Mouse (Mus musculus) CH12.LX (cell line): Measurements from ENCODE around the gene Slc31a1.

ENCODE experiments used
- BHLHE40 ChIP-seq: IDR thresholded peaks from 2 replicates; pipeline ENCODE4 v1.6.1; 2011; ENCODE audit warnings: mild to moderate bottlenecking, low read depth, low read length, improper control_type of control experiment
- CTCF ChIP-seq, 2 experiments: IDR thresholded peaks in 1 of 2; conservative IDR thresholded peaks in 1 of 2; 2 replicates each; pipeline ENCODE4 v1.5.1; 2011 to 2012; ENCODE audit warnings: low read depth in 2 of 2, low read length in 2 of 2, improper control_type of control experiment in 1 of 2, inconsistent platforms in 1 of 2, mild to moderate bottlenecking in 1 of 2, moderate library complexity in 1 of 2
- E2F4 ChIP-seq: IDR thresholded peaks from 2 replicates; pipeline ENCODE4 v1.6.1; 2011; ENCODE audit warnings: low read depth, low read length, improper control_type of control experiment; ENCODE audit not compliant: insufficient replicate concordance
- EP300 ChIP-seq: IDR thresholded peaks from 2 replicates; pipeline ENCODE4 v1.6.1; 2011; ENCODE audit warnings: low read length, improper control_type of control experiment
- GABPA ChIP-seq: IDR thresholded peaks from 2 replicates; pipeline ENCODE4 v1.6.1; 2012; ENCODE audit warnings: low read depth, low read length, improper control_type of control experiment, inconsistent platforms; ENCODE audit not compliant: insufficient replicate concordance
- JUN ChIP-seq: IDR thresholded peaks from 2 replicates; pipeline ENCODE4 v1.6.1; 2011; ENCODE audit warnings: low read depth, mild to moderate bottlenecking, low read length, improper control_type of control experiment, moderate library complexity; ENCODE audit not compliant: insufficient read depth
- MAX ChIP-seq: IDR thresholded peaks from 2 replicates; pipeline ENCODE4 v1.6.1; 2011; ENCODE audit warnings: low read length, improper control_type of control experiment
- POLR2A ChIP-seq: IDR thresholded peaks from 2 replicates; pipeline ENCODE4 v1.6.1; 2011; ENCODE audit warnings: low read depth, mild to moderate bottlenecking, improper control_type of control experiment, low read length
- RCOR1 ChIP-seq: conservative IDR thresholded peaks from 2 replicates; pipeline ENCODE4 v1.6.1; 2012; ENCODE audit warnings: low read depth, mild to moderate bottlenecking, inconsistent platforms, low read length, improper control_type of control experiment
- SIN3A ChIP-seq: IDR thresholded peaks from 2 replicates; pipeline ENCODE4 v1.6.1; 2012; ENCODE audit warnings: low read length, improper control_type of control experiment, inconsistent platforms
- SMC3 ChIP-seq: IDR thresholded peaks from 2 replicates; pipeline ENCODE4 v1.6.1; 2011; ENCODE audit warnings: low read depth, low read length, improper control_type of control experiment
- USF2 ChIP-seq: conservative IDR thresholded peaks from 2 replicates; pipeline ENCODE4 v1.6.1; 2011; ENCODE audit warnings: low read depth, low read length, improper control_type of control experiment
- ZKSCAN1 ChIP-seq: IDR thresholded peaks from 2 replicates; pipeline ENCODE4 v1.6.1; 2012; ENCODE audit warnings: low read depth, inconsistent platforms, low read length, improper control_type of control experiment, borderline replicate concordance

DNA sequence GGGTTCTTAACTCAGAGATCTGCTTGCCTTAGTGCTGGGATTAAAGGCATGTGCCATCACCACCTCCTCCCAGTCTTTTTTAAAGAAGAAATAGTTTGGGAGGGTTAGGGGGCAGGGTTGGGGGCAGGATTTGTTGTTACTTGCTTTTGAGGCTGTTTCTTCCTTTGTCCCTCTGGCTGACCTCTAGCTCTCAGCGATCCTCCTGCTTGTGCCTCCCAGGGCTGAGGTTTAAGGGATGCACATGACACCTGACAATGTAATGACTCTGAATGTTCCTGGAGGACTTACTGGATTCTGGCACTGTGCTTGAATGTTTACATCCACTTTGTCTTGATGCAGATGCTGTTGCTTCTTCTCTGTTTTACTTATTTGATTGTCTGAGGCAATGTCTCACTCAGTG is 11.9 kb downstream of the Slc31a1 start:
- TF ChIP-seq BHLHE40 (no peak), CTCF (conservative IDR thresholded peaks at IDR 0.05 in 1 of 2, IDR thresholded peaks at IDR 0.05 in 1 of 2; ENCODE audit: low read depth in 2 of 2, low read length in 2 of 2) (no peak), GABPA (no peak), POLR2A (no peak), E2F4 (no peak), MAX (no peak), SIN3A (no peak), EP300 (no peak), ZKSCAN1 (no peak), USF2 (no peak), SMC3 (no peak), JUN (no peak), RCOR1 (no peak)
